Mouse (Mus musculus) hindbrain, postnatal 0 days (tissue): ENCODE results near the gene Wwox. TPM values are rescaled to one million over a fixed set of nuclear protein-coding genes. Genes with fewer than 3 reads are reported as not detected.
A peak's percentile ranks its signal among the peaks of the same experiment; 100 is the strongest.

Experiments used
- ATAC-seq: fragments of 200-750 bp; cut with Nextera tagmentation; 2 replicates; pipeline ENCODE4 v1.8.0; 2017; ENCODE audit warnings: mild to moderate bottlenecking, moderate TSS enrichment, moderate library complexity
- DNase-seq: peaks from one replicate; pipeline ENCODE4 v3.0.0-alpha.2; 2015; ENCODE audit warnings: low spot score
- H3K27ac ChIP-seq: fragments of 300-500 bp; sonication (generic); 2 replicates; pipeline ENCODE4 v1.5.1; 2014; ENCODE audit warnings: mild to moderate bottlenecking
- H3K27me3 ChIP-seq: fragments of 300-500 bp; sonication (generic); 2 replicates; pipeline ENCODE4 v1.6.1; 2014; ENCODE audit warnings: low read length, mixed read lengths; ENCODE audit not compliant: insufficient read depth
- H3K36me3 ChIP-seq: fragments of 300-500 bp; sonication (generic); 2 replicates; pipeline ENCODE4 v1.6.1; 2014; ENCODE audit warnings: low read length, mixed read lengths; ENCODE audit not compliant: insufficient read depth
- H3K4me1 ChIP-seq: fragments of 300-500 bp; sonication (generic); 2 replicates; pipeline ENCODE4 v1.6.1; 2014; ENCODE audit warnings: antibody characterized with exemption, low read length, mixed read lengths; ENCODE audit not compliant: insufficient read depth
- H3K4me2 ChIP-seq: fragments of 300-500 bp; sonication (generic); 2 replicates; pipeline ENCODE4 v1.6.1; 2014; ENCODE audit warnings: low read depth, mild to moderate bottlenecking, low read length, moderate library complexity, mixed read lengths
- H3K4me3 ChIP-seq: fragments of 300-500 bp; sonication (generic); 2 replicates; pipeline ENCODE4 v1.5.1; 2014; ENCODE audit warnings: low read length
- H3K9ac ChIP-seq: fragments of 300-500 bp; sonication (generic); replicated peaks from 2 replicates; pipeline ENCODE4 v1.6.1; 2014; ENCODE audit warnings: mild to moderate bottlenecking, low read length, moderate library complexity, mixed read lengths
- H3K9me3 ChIP-seq: fragments of 300-500 bp; sonication (generic); 2 replicates; pipeline ENCODE4 v1.6.1; 2016; ENCODE audit warnings: low read length, mixed read lengths
- CTCF ChIP-seq: IDR thresholded peaks from 2 replicates; pipeline ENCODE4 v1.5.1; 2016; ENCODE audit warnings: antibody characterized with exemption, control low read depth, low read depth
- WGBS: fragments of 180-500 bp; shearing (Covaris S2); extraction: QIAGEN DNeasy Blood & Tissue Kit; methylation state at CpG from one replicate; pipeline ENCODE4 v1.1.7; 2014; 5-methylcytosine and 5-hydroxymethylcytosine counted together
- polyA plus RNA-seq: library from polyadenylated mRNA; unstranded; fragments of >200 nt; fragmentation: Nextera tagmentation; extraction: Ambion mirVana; gene quantifications from 2 replicates; pipeline ENCODE4 v1.2.1, GENCODE M21; 2015
- total RNA-seq: library from RNA; depleted of rRNA; stranded (reverse); fragments of >200 nt; gene quantifications from 2 replicates; pipeline ENCODE4 v1.2.3, GENCODE M21; 2014

Gene Wwox
- total and polyA plus RNA-seq, 2 experiments from 2014 or later, result 17.1 to 19.8 TPM

DNA sequence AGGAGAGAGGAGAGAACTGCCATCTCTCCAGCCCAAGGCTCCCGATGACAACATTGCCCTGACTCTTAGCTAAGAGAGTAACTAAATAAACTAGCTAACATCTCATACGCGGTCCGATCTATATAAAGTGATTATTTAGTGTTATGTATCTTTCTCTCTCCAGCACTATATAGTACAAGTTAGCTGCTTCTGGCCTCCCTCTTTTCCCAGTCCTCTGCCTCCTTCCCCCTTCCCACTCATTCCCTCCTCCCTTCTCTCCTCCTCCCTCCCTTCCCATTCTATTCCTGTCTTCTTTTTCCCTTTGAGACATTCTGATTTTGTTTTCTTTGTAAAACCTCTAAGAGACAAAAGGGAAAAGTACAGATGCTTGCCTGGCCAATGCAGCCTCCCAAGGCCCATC is 414.3 kb downstream of the Wwox start:
- Histone ChIP-seq H3K9ac (no peak overlapping the region), H3K4me2 (no peak overlapping the region), H3K27ac (no peak overlapping the region), H3K9me3 (no peaks in the 10 kb centered on the region), H3K27me3 (no peaks in the 10 kb centered on the region), H3K4me1 (no peaks in the 10 kb centered on the region), H3K4me3 (no peak overlapping the region), H3K36me3 (no peaks in the 10 kb centered on the region)
- ATAC-seq (no peak), DNase-seq (no peak)
- TF ChIP-seq CTCF, result no peak
- WGBS, result 88% methylated on average over 4 of the region's 4 CpGs

DNA sequence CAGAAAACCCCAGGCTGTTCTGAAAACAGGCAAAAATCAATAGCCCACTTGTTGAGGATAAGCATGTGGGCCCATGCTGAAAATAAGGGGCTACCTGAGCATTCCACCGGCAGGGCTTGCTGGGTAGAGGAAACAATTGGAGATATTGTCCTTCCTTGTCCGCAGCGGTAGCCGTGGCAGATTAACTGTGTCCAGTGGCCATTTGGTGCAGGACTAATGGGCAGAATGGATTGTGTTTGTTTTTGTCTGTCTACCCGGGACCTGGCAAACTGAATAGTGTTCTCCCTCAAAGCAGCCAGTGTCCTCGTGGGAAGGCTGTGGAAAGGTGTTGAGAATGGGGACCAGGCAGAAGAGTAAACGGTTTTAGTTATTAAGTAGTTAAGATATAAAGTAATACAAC is 416.4 kb downstream of the Wwox start:
- TF ChIP-seq CTCF, result no peak
- Histone ChIP-seq H3K4me3 (no peak overlapping the region), H3K4me1 (no peaks in the 10 kb centered on the region), H3K27ac (no peak overlapping the region), H3K27me3 (no peaks in the 10 kb centered on the region), H3K36me3 (no peaks in the 10 kb centered on the region), H3K9ac (no peak overlapping the region), H3K4me2 (0 out of 2 replicates have a peak overlapping the region, but pooled peaks have one; percentile 16), H3K9me3 (no peaks in the 10 kb centered on the region)
- no peak for ATAC-seq
- no peak for DNase-seq
- WGBS, result 20% methylated on average over 7 of the region's 7 CpGs

DNA sequence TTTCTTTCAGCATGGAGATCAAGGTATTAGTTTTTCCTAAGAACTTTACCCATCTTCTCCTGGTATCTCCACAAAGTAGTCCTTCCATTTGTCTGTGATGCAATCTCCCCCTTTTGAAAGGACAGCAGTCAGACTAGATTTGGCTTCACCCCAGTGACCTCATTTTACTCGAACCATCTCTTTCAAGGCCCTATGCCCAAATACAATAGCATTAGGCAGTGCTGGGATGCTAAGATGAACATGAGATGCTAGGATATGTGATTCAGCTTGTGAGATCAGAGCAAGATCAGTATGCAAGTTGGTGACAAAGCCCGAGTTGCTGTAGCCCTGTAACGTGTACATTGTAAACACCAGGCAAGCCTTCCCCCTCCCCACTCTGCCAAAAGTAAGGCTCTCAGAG is 426.5 kb downstream of the Wwox start:
- Histone ChIP-seq H3K27ac (no peak overlapping the region), H3K4me2 (no peak overlapping the region), H3K36me3 (no peaks in the 10 kb centered on the region), H3K4me3 (no peak overlapping the region), H3K4me1 (no peaks in the 10 kb centered on the region), H3K9ac (no peak overlapping the region), H3K9me3 (no peaks in the 10 kb centered on the region), H3K27me3 (no peaks in the 10 kb centered on the region)
- WGBS, result 40% methylated on average over 3 of the region's 3 CpGs
- no peak for ATAC-seq
- TF ChIP-seq CTCF, result no peak
- DNase-seq, result no peak

DNA sequence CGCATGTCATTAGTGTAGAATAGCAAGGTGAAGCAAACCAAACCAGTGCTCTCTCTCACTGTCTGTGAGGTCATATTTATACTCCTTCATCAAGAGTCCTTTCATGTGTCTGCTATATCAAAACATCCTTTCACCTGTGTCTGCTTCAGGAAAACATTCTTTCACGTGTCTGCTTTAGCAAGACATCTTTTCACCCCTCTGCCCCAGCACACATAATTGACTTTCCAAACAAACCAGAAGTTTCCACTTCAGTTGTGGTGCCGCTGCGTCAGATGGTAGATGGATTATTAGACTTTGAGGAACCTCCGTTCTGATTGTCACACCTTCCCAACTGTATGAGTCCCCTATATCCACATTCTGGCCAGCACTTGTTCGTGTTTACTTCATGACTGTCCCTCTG is 429.9 kb downstream of the Wwox start:
- TF ChIP-seq CTCF, result no peak
- H3K9me3 ChIP-seq, result no peaks in the 10 kb centered on the region
- H3K4me2 ChIP-seq, result no peak overlapping the region
- no peak overlapping the region for H3K27ac ChIP-seq
- H3K36me3 ChIP-seq, result no peaks in the 10 kb centered on the region
- no peak for DNase-seq
- H3K4me1 ChIP-seq, result no peaks in the 10 kb centered on the region
- no peak for ATAC-seq
- H3K9ac ChIP-seq, result no peak overlapping the region
- H3K4me3 ChIP-seq, result no peak overlapping the region
- H3K27me3 ChIP-seq, result no peaks in the 10 kb centered on the region
- WGBS, result 93% methylated on average over 6 of the region's 6 CpGs

DNA sequence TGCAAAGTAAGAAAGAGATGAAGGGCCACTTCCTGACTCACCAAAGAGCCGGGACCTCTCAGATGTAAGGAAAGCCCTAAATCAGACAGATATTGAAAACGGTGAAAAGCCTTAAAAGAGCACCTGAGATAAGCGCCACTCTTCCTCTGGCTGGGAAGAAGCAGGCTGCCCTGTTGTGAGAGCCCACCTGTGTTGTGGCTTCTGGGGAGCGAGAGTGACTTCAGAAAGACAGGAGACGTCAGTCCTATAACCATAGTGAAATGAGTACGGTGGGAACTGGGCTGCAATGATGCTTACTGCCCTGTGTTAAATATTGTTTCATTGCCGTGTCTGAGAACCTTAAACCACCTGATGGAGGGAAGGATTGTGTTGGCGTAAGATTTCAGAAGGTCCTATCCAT is 431.0 kb downstream of the Wwox start:
- Histone ChIP-seq H3K27me3 (no peaks in the 10 kb centered on the region), H3K4me3 (no peak overlapping the region), H3K4me1 (no peaks in the 10 kb centered on the region), H3K27ac (no peak overlapping the region), H3K36me3 (no peaks in the 10 kb centered on the region), H3K9me3 (no peaks in the 10 kb centered on the region), H3K4me2 (no peak overlapping the region), H3K9ac (no peak overlapping the region)
- no peak for TF ChIP-seq CTCF
- 95% methylated on average over 8 of the region's 8 CpGs for WGBS
- no peak for DNase-seq
- no peak for ATAC-seq

DNA sequence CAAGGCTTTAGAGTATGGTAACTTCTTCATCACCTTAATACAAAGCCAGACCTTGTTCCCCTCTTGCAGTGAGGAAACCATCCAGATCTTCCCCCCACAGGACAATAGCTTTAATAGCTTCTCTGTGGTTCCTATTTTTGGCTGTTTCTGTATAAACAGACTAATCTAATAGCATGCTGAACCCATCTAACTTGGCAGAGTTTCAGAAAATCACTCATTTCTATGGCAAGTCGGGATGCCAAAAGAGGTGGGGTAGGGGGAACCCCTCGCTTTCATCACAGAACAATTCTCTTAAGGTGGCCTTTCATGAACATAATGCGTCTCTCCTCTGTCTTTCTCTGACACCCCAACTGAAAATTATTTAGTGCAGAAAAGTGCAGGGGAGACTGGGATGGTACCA is 433.0 kb downstream of the Wwox start:
- H3K4me2 ChIP-seq, result no peak overlapping the region
- 0 out of 2 replicates have a peak, but pooled peaks cover 3% of the 10 kb centered on the region for H3K4me1 ChIP-seq
- H3K9me3 ChIP-seq, result no peaks in the 10 kb centered on the region
- H3K27ac ChIP-seq, result no peak overlapping the region
- H3K36me3 ChIP-seq, result no peaks in the 10 kb centered on the region
- no peak overlapping the region for H3K9ac ChIP-seq
- 45% methylated on average over 3 of the region's 3 CpGs for WGBS
- no peak overlapping the region for H3K4me3 ChIP-seq
- ATAC-seq, result no peak
- H3K27me3 ChIP-seq, result no peaks in the 10 kb centered on the region
- peak; percentile 47 for DNase-seq
- no peak for TF ChIP-seq CTCF

DNA sequence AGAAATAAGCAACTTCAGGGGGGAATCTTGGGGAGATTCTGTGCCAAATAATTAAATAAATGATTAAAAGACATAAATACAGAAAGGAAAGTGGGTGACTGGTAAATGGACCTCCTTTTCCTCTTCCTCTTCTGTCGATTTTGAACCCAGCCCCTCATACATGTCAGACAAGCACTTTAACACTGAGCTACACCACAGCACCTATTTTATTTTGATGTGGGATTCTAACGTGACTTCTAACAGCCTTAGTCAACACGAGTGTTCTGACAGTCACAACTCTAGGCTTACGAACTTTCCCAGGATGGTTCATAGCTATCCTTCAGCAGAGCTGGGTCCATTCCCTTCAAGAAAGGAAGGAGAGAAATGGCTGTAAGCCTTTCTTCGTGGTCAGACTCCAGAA is 435.7 kb downstream of the Wwox start:
- H3K36me3 ChIP-seq, result no peaks in the 10 kb centered on the region
- H3K9me3 ChIP-seq, result no peaks in the 10 kb centered on the region
- H3K27ac ChIP-seq, result no peak overlapping the region
- H3K9ac ChIP-seq, result no peak overlapping the region
- no peak overlapping the region for H3K4me3 ChIP-seq
- DNase-seq (no peak), ATAC-seq (no peak)
- TF ChIP-seq CTCF, result no peak
- 0 out of 2 replicates have a peak, but pooled peaks cover 4% of the 10 kb centered on the region for H3K27me3 ChIP-seq
- H3K4me2 ChIP-seq, result no peak overlapping the region
- 80% methylated on average over 5 of the region's 5 CpGs for WGBS
- H3K4me1 ChIP-seq, result 0 out of 2 replicates have a peak, but pooled peaks cover 3% of the 10 kb centered on the region
